Mouse (Mus musculus) testis, adult 2 months (tissue): Measurements from ENCODE around the gene Rfx4.

ENCODE experiments used
- CTCF ChIP-seq: fragments of 200-500 bp; IDR thresholded peaks from 2 replicates; pipeline ENCODE4 v1.5.1; 2012; ENCODE audit warnings: low read depth, mild to moderate bottlenecking, inconsistent platforms, low read length, moderate library complexity; ENCODE audit not compliant: control insufficient read depth, insufficient read depth, insufficient replicate concordance
- POLR2A ChIP-seq: fragments of 200-500 bp; IDR thresholded peaks from 2 replicates; pipeline ENCODE4 v1.6.1; 2012; ENCODE audit warnings: low read depth, mild to moderate bottlenecking, inconsistent platforms, low read length, moderate library complexity; ENCODE audit not compliant: control insufficient read depth

DNA sequence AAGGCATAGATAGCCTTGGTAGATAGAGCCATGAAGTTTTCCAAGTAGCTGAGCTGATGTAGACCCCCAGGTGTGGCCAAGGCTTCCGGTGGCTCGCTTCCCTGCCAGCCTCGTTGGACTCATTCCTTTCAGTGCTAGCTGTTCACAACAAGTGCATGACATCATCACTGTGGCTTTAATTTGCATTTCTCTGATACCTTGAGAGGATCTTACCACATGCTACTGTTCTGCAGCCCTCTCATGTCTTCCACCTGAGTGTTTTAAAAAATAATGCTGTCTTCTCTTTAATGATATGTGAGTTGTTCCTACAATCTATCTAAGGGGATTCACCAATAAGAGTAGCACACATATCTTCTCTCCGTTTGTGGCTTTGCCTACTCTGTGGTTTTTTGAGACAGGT lies 25.0 kb downstream of the Rfx4 start:
- TF ChIP-seq POLR2A, result no peak
- TF ChIP-seq CTCF, result no peak
